Mouse (Mus musculus) olfactory bulb, adult 2 months (tissue): ENCODE data around the gene Prkn. TPM values are rescaled to one million over a fixed set of nuclear protein-coding genes. Genes with fewer than 3 reads are reported as not detected.
A peak's percentile ranks its signal among the peaks of the same experiment; 100 is the strongest.

Experiments used
- H3K27ac ChIP-seq: fragments of 200-500 bp; 2 replicates; pipeline ENCODE4 v1.5.1; 2012; ENCODE audit warnings: low read depth, low read length; ENCODE audit not compliant: insufficient read depth
- H3K4me1 ChIP-seq: fragments of 200-500 bp; 2 replicates; pipeline ENCODE4 v1.6.1; 2012; ENCODE audit warnings: low read length; ENCODE audit not compliant: control insufficient read depth, insufficient read depth
- H3K4me3 ChIP-seq: fragments of 200-500 bp; 2 replicates; pipeline ENCODE4 v1.5.1; 2012; ENCODE audit warnings: mild to moderate bottlenecking, low read depth, low read length, moderate library complexity; ENCODE audit not compliant: insufficient read depth
- CTCF ChIP-seq: fragments of 200-500 bp; IDR thresholded peaks from 2 replicates; pipeline ENCODE4 v1.5.1; 2012; ENCODE audit warnings: low read depth, mild to moderate bottlenecking, low read length, moderate library complexity; ENCODE audit not compliant: insufficient read depth
- POLR2A ChIP-seq: fragments of 200-500 bp; IDR thresholded peaks from 2 replicates; pipeline ENCODE4 v1.6.1; 2012; ENCODE audit warnings: mild to moderate bottlenecking, low read depth, low read length, moderate library complexity; ENCODE audit not compliant: insufficient read depth
- WGBS: fragments of 180-500 bp; shearing (Covaris S2); methylation state at CpG from one replicate; pipeline ENCODE4 v1.1.7; 2018; 5-methylcytosine and 5-hydroxymethylcytosine counted together
- polyA plus RNA-seq: library from polyadenylated mRNA; stranded (reverse); fragments of >200 nt; gene quantifications from 2 replicates; pipeline ENCODE4 v1.2.4, GENCODE M21; 2012; ENCODE audit warnings: low replicate concordance; ENCODE audit not compliant: missing spikeins, insufficient read depth, insufficient read length

The Prkn gene
- polyA plus RNA-seq, 1 experiment = not detected

DNA sequence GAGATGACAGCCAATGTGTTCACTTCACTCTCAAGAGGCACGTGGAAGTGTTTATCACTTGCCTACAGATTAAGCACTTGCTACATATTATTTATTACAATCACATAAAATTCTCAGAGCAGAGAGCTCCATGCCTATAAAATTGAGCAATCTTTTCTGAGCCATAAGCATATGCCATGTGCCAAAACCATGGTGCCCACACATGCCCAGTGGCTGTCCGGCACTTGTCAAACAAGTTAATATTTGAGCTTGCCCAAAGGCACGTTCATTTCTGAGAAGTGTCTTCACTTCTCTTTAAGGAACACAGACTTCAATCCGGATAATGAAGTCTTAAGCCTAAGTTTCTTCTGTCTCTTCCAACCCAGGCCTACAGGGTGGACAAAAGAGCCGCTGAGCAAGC lies 1210.1 kb downstream of the Prkn start:
- Histone ChIP-seq H3K4me1 (peaks cover 6% of the 10 kb centered on the region), H3K27ac (no peak overlapping the region), H3K4me3 (no peak overlapping the region)
- TF ChIP-seq POLR2A (no peak), CTCF (no peak)
- WGBS = 90% methylated on average over 5 of the region's 5 CpGs

DNA sequence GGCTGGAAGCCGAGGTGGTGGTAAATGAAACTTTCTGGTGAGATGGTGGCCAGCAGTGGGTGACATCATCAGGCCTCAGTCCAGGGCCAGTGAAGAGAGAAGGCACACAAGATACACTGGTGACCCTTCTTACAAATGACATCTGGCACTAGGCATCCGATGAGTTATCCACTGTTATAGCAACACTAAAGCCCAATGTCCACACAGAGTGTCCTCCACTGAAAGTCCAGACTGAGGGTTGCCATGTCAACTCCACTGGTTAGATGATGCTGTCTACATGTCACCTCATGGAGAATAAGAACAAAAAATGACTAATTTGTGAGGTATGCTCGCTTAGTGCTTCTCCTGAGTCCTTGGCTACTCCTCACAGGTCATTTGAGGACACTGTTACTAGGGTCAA lies 1210.8 kb downstream of the Prkn start:
- no peak for TF ChIP-seq CTCF
- Histone ChIP-seq H3K27ac (no peak overlapping the region), H3K4me1 (peaks cover 1% of the 10 kb centered on the region), H3K4me3 (no peak overlapping the region)
- WGBS = 83% methylated on average over 3 of the region's 3 CpGs

DNA sequence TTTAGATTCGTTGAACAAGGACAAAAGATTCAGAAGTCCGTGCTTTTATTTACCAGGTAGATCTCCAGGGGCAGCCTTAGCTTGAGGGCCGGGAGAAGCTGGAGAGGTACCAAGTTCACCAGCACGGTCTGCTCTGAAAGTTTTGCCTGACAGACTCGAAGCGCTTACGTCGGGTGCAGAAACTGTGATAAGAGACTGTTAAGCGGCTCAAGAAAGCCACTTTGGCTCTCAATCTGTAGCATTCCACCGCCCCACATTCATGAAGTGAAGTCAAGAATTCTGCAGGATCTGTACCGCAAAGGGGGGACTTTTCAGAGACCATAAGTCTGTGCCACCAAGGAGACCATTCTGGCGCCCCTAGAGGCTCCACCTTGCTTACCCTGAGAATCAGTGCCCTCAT lies 1212.5 kb downstream of the Prkn start:
- H3K4me3 ChIP-seq = no peak overlapping the region
- TF ChIP-seq CTCF = no peak
- no peak for TF ChIP-seq POLR2A
- no peak overlapping the region for H3K27ac ChIP-seq
- 82% methylated on average over 12 of the region's 12 CpGs for WGBS
- H3K4me1 ChIP-seq = no peaks in the 10 kb centered on the region

DNA sequence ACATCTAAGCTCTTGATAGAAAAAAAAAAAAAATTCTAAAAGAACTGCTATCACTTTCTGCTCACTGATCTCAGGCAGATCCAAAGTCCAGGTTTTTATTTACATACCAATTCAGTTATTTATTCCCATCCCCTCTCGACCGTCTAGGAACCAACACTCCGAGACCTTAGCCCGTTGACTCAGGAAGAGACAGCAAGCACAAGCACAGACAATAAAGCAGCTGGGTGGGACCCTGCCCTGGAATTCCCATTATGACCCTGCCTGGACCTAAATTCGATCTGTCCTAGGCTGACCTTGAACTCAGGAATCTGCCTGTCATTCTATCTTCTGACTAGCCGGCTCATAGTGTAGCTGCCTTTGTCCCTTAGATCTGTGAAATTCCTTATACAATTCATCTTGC lies 1218.9 kb downstream of the Prkn start:
- Histone ChIP-seq H3K4me3 (no peak overlapping the region), H3K4me1 (peaks cover 12% of the 10 kb centered on the region), H3K27ac (no peak overlapping the region)
- WGBS = 94% methylated on average over 6 of the region's 6 CpGs
- no peak for TF ChIP-seq POLR2A
- TF ChIP-seq CTCF = no peak

DNA sequence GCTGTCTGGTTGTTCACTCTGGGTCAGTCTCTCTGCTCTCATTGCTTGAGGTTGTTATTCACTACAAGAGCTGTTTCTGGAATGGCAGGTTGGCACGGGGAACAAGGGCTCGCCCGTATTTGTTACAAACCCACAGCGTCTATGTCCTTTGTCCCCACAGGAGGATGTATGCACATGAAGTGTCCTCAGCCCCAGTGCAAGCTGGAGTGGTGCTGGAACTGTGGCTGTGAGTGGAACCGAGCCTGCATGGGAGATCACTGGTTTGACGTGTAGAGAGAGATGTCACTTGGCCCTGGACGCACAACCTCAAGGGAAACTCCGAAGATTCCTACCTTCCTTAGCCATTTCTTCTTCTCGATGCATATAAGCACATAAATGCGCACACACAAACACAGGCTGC lies 1221.2 kb downstream of the Prkn start:
- Histone ChIP-seq H3K4me3 (no peak overlapping the region), H3K27ac (no peak overlapping the region), H3K4me1 (peaks cover 12% of the 10 kb centered on the region)
- no peak for TF ChIP-seq CTCF
- TF ChIP-seq POLR2A = no peak
- 90% methylated on average over 10 of the region's 10 CpGs for WGBS

DNA sequence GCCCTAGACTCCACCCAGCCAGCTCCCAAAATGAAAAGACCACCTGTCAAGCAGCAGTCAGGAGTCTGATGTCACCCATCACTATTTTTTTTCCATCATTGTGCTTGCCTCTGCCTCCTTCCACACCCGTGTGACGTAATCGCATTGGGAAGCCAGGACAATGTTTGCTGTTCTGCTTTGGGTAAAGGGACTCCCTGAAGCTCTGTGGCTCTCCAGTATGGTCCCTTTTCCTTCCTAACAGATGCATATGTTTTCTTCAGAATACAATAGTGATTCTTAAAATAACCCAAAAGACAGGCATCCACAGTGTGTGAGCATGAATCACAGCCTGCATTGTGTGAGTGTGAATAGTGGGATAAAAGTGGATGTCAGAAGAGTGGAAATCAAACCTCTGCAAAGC lies 1222.7 kb downstream of the Prkn start:
- TF ChIP-seq CTCF = no peak
- no peak for TF ChIP-seq POLR2A
- 50% methylated on average over 3 of the region's 3 CpGs for WGBS
- no peak overlapping the region for H3K4me3 ChIP-seq
- H3K4me1 ChIP-seq = peaks cover 15% of the 10 kb centered on the region
- H3K27ac ChIP-seq = peak overlapping the region; percentile 80

DNA sequence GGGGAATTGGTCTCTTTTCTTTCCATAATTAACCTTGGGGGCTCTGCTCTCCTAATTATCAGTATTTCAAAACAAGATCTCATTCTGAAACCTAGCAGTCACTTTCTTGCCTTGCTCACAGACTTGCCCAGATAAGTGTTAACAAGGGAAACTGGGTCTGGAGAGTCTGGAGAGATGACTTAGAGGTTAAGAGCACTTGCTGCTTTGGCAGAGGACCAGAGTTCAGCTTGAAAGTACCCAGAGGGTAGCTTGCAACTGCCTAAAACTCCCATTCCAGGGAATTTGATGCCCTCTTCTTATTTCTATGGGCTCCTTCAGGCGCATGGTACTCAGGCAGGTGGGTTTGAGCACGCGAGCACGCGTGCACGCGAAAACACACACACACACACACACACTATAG lies 1223.3 kb downstream of the Prkn start:
- H3K27ac ChIP-seq = no peak overlapping the region
- no peak overlapping the region for H3K4me3 ChIP-seq
- 98% methylated on average over 7 of the region's 7 CpGs for WGBS
- no peak for TF ChIP-seq POLR2A
- no peak for TF ChIP-seq CTCF
- peaks cover 15% of the 10 kb centered on the region for H3K4me1 ChIP-seq

DNA sequence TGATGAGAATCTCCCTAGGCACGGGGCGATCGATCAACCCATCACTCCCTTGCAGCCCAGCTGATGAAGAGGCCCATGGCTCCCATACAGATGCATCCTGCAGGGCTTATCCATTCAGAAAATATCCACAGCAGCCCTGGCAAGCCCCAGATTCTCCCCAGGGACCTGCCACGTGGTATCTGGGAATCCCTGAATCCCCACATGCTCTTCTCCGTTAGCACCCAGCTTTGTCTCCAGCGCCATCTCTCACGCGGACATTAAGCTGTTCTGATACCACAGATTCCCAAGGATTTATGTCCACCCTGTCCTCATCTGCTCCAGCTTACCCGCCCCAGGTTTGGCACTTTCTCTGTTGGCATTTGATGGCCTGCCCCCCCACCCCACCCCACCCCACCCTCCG lies 1225.9 kb downstream of the Prkn start:
- WGBS = 83% methylated on average over 10 of the region's 10 CpGs
- TF ChIP-seq POLR2A (no peak), CTCF (no peak)
- Histone ChIP-seq H3K4me3 (no peak overlapping the region), H3K27ac (no peak overlapping the region), H3K4me1 (peaks cover 15% of the 10 kb centered on the region)

DNA sequence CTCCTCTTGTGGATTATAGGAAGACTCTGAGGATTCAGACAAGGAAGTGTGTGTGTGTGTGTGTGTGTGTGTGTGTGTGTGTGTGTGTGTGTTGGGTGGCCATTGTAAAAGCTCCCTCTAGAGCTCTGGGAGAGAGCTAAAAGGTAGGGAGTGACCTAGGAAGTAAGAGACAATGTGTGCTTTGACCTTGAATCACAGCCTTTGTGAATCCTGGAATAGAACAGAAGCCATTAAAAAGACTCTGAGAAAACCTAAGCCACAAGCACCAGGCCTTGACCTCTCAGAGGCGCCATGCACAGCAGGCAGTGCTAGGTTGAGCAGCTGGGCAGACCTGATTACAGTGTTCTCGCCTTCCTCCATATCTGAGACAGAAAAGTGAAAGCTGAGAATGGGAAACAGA lies 1236.6 kb downstream of the Prkn start:
- no peak for TF ChIP-seq POLR2A
- TF ChIP-seq CTCF = no peak
- Histone ChIP-seq H3K4me3 (no peak overlapping the region), H3K27ac (no peak overlapping the region), H3K4me1 (peaks cover 2% of the 10 kb centered on the region; the same call in 1 of the 2 replicates)
- WGBS = 78% methylated on average over 2 of the region's 2 CpGs

DNA sequence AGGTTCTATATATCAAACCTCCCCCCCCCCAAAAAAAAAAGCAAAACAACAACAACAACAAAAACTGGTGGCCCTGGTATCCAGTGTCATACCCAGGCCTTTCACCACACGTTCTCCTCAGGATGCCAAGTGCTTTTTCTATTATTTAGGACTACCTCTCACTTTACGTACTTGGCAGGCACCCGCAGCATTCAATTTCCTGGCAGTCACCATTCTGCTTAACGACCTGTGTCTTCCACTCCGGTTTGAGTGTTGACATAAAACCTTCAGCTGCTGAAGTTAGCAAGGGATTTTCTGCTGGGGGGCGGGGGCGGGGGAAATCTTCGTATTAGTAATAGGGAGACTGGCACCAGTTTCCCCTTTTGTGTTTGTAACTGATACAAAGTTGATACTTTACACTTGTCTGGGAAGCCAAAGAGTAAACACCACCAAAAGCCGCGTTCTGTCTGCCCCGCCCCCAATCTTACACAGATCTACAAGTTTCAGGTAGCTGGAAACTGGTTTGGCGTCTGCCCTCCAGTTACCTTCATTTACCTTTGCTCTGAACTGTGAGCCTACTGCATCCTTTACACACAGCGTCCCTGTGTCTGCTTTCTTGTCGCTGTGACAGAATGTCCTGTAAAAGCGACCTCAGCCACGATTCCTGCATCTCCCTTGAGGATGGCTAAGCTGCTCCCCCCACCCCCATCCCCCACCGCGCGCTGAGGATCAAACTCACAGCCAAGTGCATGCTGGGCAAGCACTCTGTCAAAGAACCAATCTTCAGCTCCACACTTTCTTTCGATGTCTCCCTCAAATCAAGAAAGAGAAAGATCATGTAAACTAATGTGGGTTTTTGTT lies 1240.7 kb downstream of the Prkn start:
- peaks cover 2% of the 10 kb centered on the region; the same call in 1 of the 2 replicates for H3K4me1 ChIP-seq
- no peak overlapping the region for H3K27ac ChIP-seq
- no peak for TF ChIP-seq CTCF
- TF ChIP-seq POLR2A = no peak
- H3K4me3 ChIP-seq = no peak overlapping the region
- 51% methylated on average over 20 of the region's 20 CpGs for WGBS
